Mouse (Mus musculus): ENCODE measurements around the gene Pigk. TPM values are rescaled to one million over a fixed set of nuclear protein-coding genes. Genes with fewer than 3 reads are reported as not detected.

The Pigk gene
- polyA plus RNA-seq, 1 experiment from 2014 or later = 50.8 TPM

- peaks cover 18% of the 10 kb centered on the region for H3K4me1 ChIP-seq (replicated peaks)
- no peak overlapping the region for H3K4me3 ChIP-seq
- H3K27ac ChIP-seq (replicated peaks) = no peak overlapping the region
- H3K27me3 ChIP-seq = no peaks in the 10 kb centered on the region
- no peak overlapping the region for H3K9ac ChIP-seq
- 73% methylated on average over 4 of the region's 4 CpGs for WGBS
- H3K4me2 ChIP-seq = no peak overlapping the region
- H3K36me3 ChIP-seq = no peaks in the 10 kb centered on the region
- no peaks in the 10 kb centered on the region for H3K9me3 ChIP-seq
- ATAC-seq (ENCODE audit: low FRiP score, low read depth) = no peak
Observed at GRCm38 (mm10) chr3:152932096-152932495, 218.2 kb downstream of the Pigk start.

GRCm38 (mm10) chr3:152932544-152932943 lies 218.6 kb downstream of the Pigk start:
- Histone ChIP-seq H3K9me3 (no peaks in the 10 kb centered on the region), H3K4me3 (no peak overlapping the region), H3K27ac (replicated peaks) (no peak overlapping the region), H3K36me3 (no peaks in the 10 kb centered on the region), H3K4me2 (no peak overlapping the region), H3K9ac (no peak overlapping the region), H3K27me3 (no peaks in the 10 kb centered on the region), H3K4me1 (replicated peaks) (peaks cover 18% of the 10 kb centered on the region; the same call in 1 of the 2 replicates)
- ATAC-seq (ENCODE audit: low FRiP score, low read depth) = no peak
- 86% methylated on average over 2 of the region's 2 CpGs for WGBS

- Histone ChIP-seq H3K9ac (no peak overlapping the region), H3K27me3 (no peaks in the 10 kb centered on the region), H3K4me1 (replicated peaks) (0 out of 2 replicates have a peak, but pooled peaks cover 8% of the 10 kb centered on the region), H3K4me2 (no peak overlapping the region), H3K36me3 (no peaks in the 10 kb centered on the region), H3K4me3 (no peak overlapping the region), H3K27ac (replicated peaks) (no peak overlapping the region), H3K9me3 (no peaks in the 10 kb centered on the region)
- 97% methylated on average over 3 of the region's 3 CpGs for WGBS
- ATAC-seq (ENCODE audit: low FRiP score, low read depth) = no peak
Observed at GRCm38 (mm10) chr3:152933737-152934136, 219.8 kb downstream of the Pigk start.

- Histone ChIP-seq H3K27me3 (no peaks in the 10 kb centered on the region), H3K4me1 (replicated peaks) (no peaks in the 10 kb centered on the region), H3K4me3 (no peak overlapping the region), H3K9ac (no peak overlapping the region), H3K36me3 (no peaks in the 10 kb centered on the region), H3K27ac (replicated peaks) (no peak overlapping the region), H3K4me2 (no peak overlapping the region), H3K9me3 (no peaks in the 10 kb centered on the region)
- WGBS = 94% methylated on average over 3 of the region's 3 CpGs
- ATAC-seq (ENCODE audit: low FRiP score, low read depth) = no peak
Observed at GRCm38 (mm10) chr3:152936313-152936712, 222.4 kb downstream of the Pigk start.

- H3K36me3 ChIP-seq = no peaks in the 10 kb centered on the region
- H3K4me1 ChIP-seq (replicated peaks) = peaks cover 10% of the 10 kb centered on the region; the same call in 1 of the 2 replicates
- H3K9ac ChIP-seq = no peak overlapping the region
- 83% methylated on average over 5 of the region's 5 CpGs for WGBS
- H3K27me3 ChIP-seq = no peaks in the 10 kb centered on the region
- H3K4me2 ChIP-seq = no peak overlapping the region
- H3K4me3 ChIP-seq = no peak overlapping the region
- H3K27ac ChIP-seq (replicated peaks) = no peak overlapping the region
- ATAC-seq (ENCODE audit: low FRiP score, low read depth) = no peak
- no peaks in the 10 kb centered on the region for H3K9me3 ChIP-seq
Observed at GRCm38 (mm10) chr3:152941671-152942070, 227.8 kb downstream of the Pigk start.

GRCm38 (mm10) chr3:152942985-152943384 lies 229.1 kb downstream of the Pigk start:
- H3K4me1 ChIP-seq (replicated peaks) = peaks cover 10% of the 10 kb centered on the region; the same call in 1 of the 2 replicates
- H3K9ac ChIP-seq = no peak overlapping the region
- ATAC-seq (ENCODE audit: low FRiP score, low read depth) = no peak; the same call in 1 of the 2 replicates
- WGBS = 55% methylated on average over 11 of the region's 11 CpGs
- no peaks in the 10 kb centered on the region for H3K27me3 ChIP-seq
- H3K4me2 ChIP-seq = no peak overlapping the region
- no peaks in the 10 kb centered on the region for H3K9me3 ChIP-seq
- no peak overlapping the region for H3K27ac ChIP-seq (replicated peaks)
- no peak overlapping the region for H3K4me3 ChIP-seq
- no peaks in the 10 kb centered on the region for H3K36me3 ChIP-seq

- ATAC-seq (ENCODE audit: low FRiP score, low read depth) = no peak
- Histone ChIP-seq H3K27me3 (no peaks in the 10 kb centered on the region), H3K36me3 (no peaks in the 10 kb centered on the region), H3K9me3 (no peaks in the 10 kb centered on the region), H3K4me1 (replicated peaks) (peaks cover 10% of the 10 kb centered on the region; the same call in 1 of the 2 replicates), H3K9ac (no peak overlapping the region), H3K4me2 (no peak overlapping the region), H3K27ac (replicated peaks) (no peak overlapping the region), H3K4me3 (no peak overlapping the region)
- WGBS = 69% methylated on average over 3 of the region's 3 CpGs
Observed at GRCm38 (mm10) chr3:152944766-152945165, 230.9 kb downstream of the Pigk start.

GRCm38 (mm10) chr3:152947031-152947640 lies 233.2 kb downstream of the Pigk start:
- H3K4me3 ChIP-seq = no peak overlapping the region
- H3K27ac ChIP-seq (replicated peaks) = no peak overlapping the region
- no peaks in the 10 kb centered on the region for H3K36me3 ChIP-seq

GRCm38 (mm10) chr3:152948556-152948955 lies 234.7 kb downstream of the Pigk start:
- no peaks in the 10 kb centered on the region for H3K9me3 ChIP-seq
- H3K4me2 ChIP-seq = no peak overlapping the region
- no peaks in the 10 kb centered on the region for H3K27me3 ChIP-seq
- 82% methylated on average over 7 of the region's 7 CpGs for WGBS
- no peak overlapping the region for H3K4me3 ChIP-seq
- H3K4me1 ChIP-seq (replicated peaks) = no peaks in the 10 kb centered on the region
- H3K36me3 ChIP-seq = no peaks in the 10 kb centered on the region
- no peak for ATAC-seq (ENCODE audit: low FRiP score, low read depth)
- no peak overlapping the region for H3K9ac ChIP-seq
- H3K27ac ChIP-seq (replicated peaks) = no peak overlapping the region

More at GRCm38 (mm10) chr3:152947031-152947640, 233.2 kb downstream of the Pigk start:
- no peaks in the 10 kb centered on the region for H3K9me3 ChIP-seq
- H3K4me2 ChIP-seq = no peak overlapping the region
- no peaks in the 10 kb centered on the region for H3K27me3 ChIP-seq
- WGBS = 70% methylated on average over 11 of the region's 11 CpGs
- ATAC-seq (ENCODE audit: low FRiP score, low read depth) = no peak
- peaks cover 10% of the 10 kb centered on the region; the same call in 1 of the 2 replicates for H3K4me1 ChIP-seq (replicated peaks)
- H3K9ac ChIP-seq = no peak overlapping the region

GRCm38 (mm10) chr3:152949233-152949777 lies 235.4 kb downstream of the Pigk start:
- 93% methylated on average over 15 of the region's 15 CpGs for WGBS
- ATAC-seq (ENCODE audit: low FRiP score, low read depth) = peak; percentile 54; the same call in 1 of the 2 replicates
- H3K4me3 ChIP-seq = no peak overlapping the region
- no peaks in the 10 kb centered on the region for H3K27me3 ChIP-seq
- no peaks in the 10 kb centered on the region for H3K36me3 ChIP-seq
- no peaks in the 10 kb centered on the region; the same call in 1 of the 2 replicates for H3K4me1 ChIP-seq (replicated peaks)
- H3K9me3 ChIP-seq = no peaks in the 10 kb centered on the region
- H3K27ac ChIP-seq (replicated peaks) = no peak overlapping the region
- H3K9ac ChIP-seq = no peak overlapping the region
- no peak overlapping the region for H3K4me2 ChIP-seq

- Histone ChIP-seq H3K36me3 (no peaks in the 10 kb centered on the region), H3K4me1 (replicated peaks) (no peaks in the 10 kb centered on the region; the same call in 1 of the 2 replicates), H3K9me3 (no peaks in the 10 kb centered on the region), H3K27ac (replicated peaks) (no peak overlapping the region), H3K4me3 (no peak overlapping the region), H3K27me3 (no peaks in the 10 kb centered on the region), H3K4me2 (no peak overlapping the region), H3K9ac (no peak overlapping the region)
- 93% methylated on average over 5 of the region's 5 CpGs for WGBS
- ATAC-seq (ENCODE audit: low FRiP score, low read depth) = no peak
Observed at GRCm38 (mm10) chr3:152950299-152950698, 236.4 kb downstream of the Pigk start.

GRCm38 (mm10) chr3:152950914-152951313 lies 237.0 kb downstream of the Pigk start:
- Histone ChIP-seq H3K27me3 (no peaks in the 10 kb centered on the region), H3K4me1 (replicated peaks) (no peaks in the 10 kb centered on the region; the same call in 1 of the 2 replicates), H3K4me3 (no peak overlapping the region), H3K9ac (no peak overlapping the region), H3K9me3 (no peaks in the 10 kb centered on the region), H3K4me2 (no peak overlapping the region), H3K27ac (replicated peaks) (no peak overlapping the region), H3K36me3 (no peaks in the 10 kb centered on the region)
- 94% methylated on average over 9 of the region's 9 CpGs for WGBS
- ATAC-seq (ENCODE audit: low FRiP score, low read depth) = no peak
